Mouse (Mus musculus) spleen, postnatal 10 days (tissue): ENCODE results near the gene Srp68.

ENCODE experiments used
- DNase-seq, 2 experiments: peaks; one replicate each; pipeline ENCODE4 v3.0.0; 2021 to 2022; ENCODE audit warnings: low spot score in 2 of 2

Gene Srp68

GRCm38 (mm10) chr11:116208660-116209059 is 65.4 kb downstream of the Srp68 start:
- DNase-seq: no peak

- no peak for DNase-seq
These were observed 67.3 kb downstream of the Srp68 start for GRCm38 (mm10) chr11:116206678-116207077.

GRCm38 (mm10) chr11:116203150-116203549 is 70.9 kb downstream of the Srp68 start:
- DNase-seq: no peak

- no peak for DNase-seq
These were observed 72.9 kb downstream of the Srp68 start for GRCm38 (mm10) chr11:116201151-116201550.

- peak; percentile 95 to 97 for DNase-seq
These were observed 75.1 kb downstream of the Srp68 start, which contains the start of the genes Ten1 and Acox1 for GRCm38 (mm10) chr11:116198639-116199531. Gene Ten1, plus strand, starts transcription at chr11:116198855. Gene Acox1, minus strand, starts transcription at chr11:116199045.

GRCm38 (mm10) chr11:116198132-116198531 is 75.9 kb downstream of the Srp68 start:
- DNase-seq: no peak

GRCm38 (mm10) chr11:116197584-116197906 is 76.5 kb downstream of the Srp68 start:
- DNase-seq: no peak

- DNase-seq: no peak
These were observed 77.0 kb downstream of the Srp68 start for GRCm38 (mm10) chr11:116196866-116197583.

GRCm38 (mm10) chr11:116196336-116196735 is 77.7 kb downstream of the Srp68 start:
- no peak for DNase-seq

- no peak for DNase-seq
These were observed 78.8 kb downstream of the Srp68 start for GRCm38 (mm10) chr11:116195252-116195651.
